Mouse (Mus musculus): ENCODE measurements around the gene Gkn2. TPM values are rescaled to one million over a fixed set of nuclear protein-coding genes. Genes with fewer than 3 reads are reported as not detected.

The Gkn2 gene
- not detected in 2 replicates for polyA plus RNA-seq (2014; fragmentation: Nextera tagmentation; extraction: Ambion mirVana)

GRCm38 (mm10) chr6:87373057-87373456 lies at the start of gene Gkn2:
TSS of gene Gkn2 (plus strand) at chr6:87373357.
- WGBS, result 88% methylated on average over 9 of the region's 9 CpGs
- H3K27me3 ChIP-seq (ENCODE audit: control insufficient read depth, insufficient read depth, low read length), result no peaks in the 10 kb centered on the region

GRCm38 (mm10) chr6:87323381-87323780 lies 49.8 kb upstream of the Gkn2 start:
- H3K4me3 ChIP-seq (ENCODE audit: low read depth, low read length), result no peak overlapping the region
- WGBS, result 84% methylated on average over 2 of the region's 2 CpGs
- H3K4me1 ChIP-seq (ENCODE audit: control insufficient read depth, insufficient read depth, low read length), result no peaks in the 10 kb centered on the region
- no peak overlapping the region for H3K9ac ChIP-seq (replicated peaks; ENCODE audit: low read length)
- H3K9me3 ChIP-seq (replicated peaks; ENCODE audit: control insufficient read depth, low read length), result no peaks in the 10 kb centered on the region
- no peaks in the 10 kb centered on the region for H3K27me3 ChIP-seq (ENCODE audit: control insufficient read depth, insufficient read depth, low read length)
- ATAC-seq (replicated peaks; ENCODE audit: insufficient number of reproducible peaks, low FRiP score, low TSS enrichment, low read depth) (no peak), DNase-seq (ENCODE audit: low spot score) (peak; percentile 31)
- no peak overlapping the region for H3K27ac ChIP-seq (replicated peaks; ENCODE audit: low read depth, low read length)
- no peak overlapping the region for H3K4me2 ChIP-seq (ENCODE audit: low read depth, low read length)
- H3K36me3 ChIP-seq (replicated peaks; ENCODE audit: control insufficient read depth, insufficient read depth, low read depth, low read length), result no peaks in the 10 kb centered on the region

More at GRCm38 (mm10) chr6:87373057-87373456, at the start of gene Gkn2:
- Histone ChIP-seq H3K4me1 (ENCODE audit: control insufficient read depth, insufficient read depth, low read length) (no peaks in the 10 kb centered on the region), H3K36me3 (replicated peaks; ENCODE audit: control insufficient read depth, insufficient read depth, low read depth, low read length) (no peaks in the 10 kb centered on the region), H3K4me2 (ENCODE audit: low read depth, low read length) (no peak within 1 kb of the TSS), H3K9me3 (replicated peaks; ENCODE audit: control insufficient read depth, low read length) (no peaks in the 10 kb centered on the region), H3K4me3 (ENCODE audit: low read depth, low read length) (no peak within 1 kb of the TSS), H3K9ac (replicated peaks; ENCODE audit: low read length) (no peak within 1 kb of the TSS), H3K27ac (replicated peaks; ENCODE audit: low read depth, low read length) (no peak within 1 kb of the TSS)
- DNase-seq (ENCODE audit: low spot score) (no peak), ATAC-seq (replicated peaks; ENCODE audit: insufficient number of reproducible peaks, low FRiP score, low TSS enrichment, low read depth) (no peak)

- no peak for DNase-seq (ENCODE audit: low spot score)
- Histone ChIP-seq H3K27ac (replicated peaks; ENCODE audit: low read depth, low read length) (no peak overlapping the region), H3K4me3 (ENCODE audit: low read depth, low read length) (no peak overlapping the region), H3K9me3 (replicated peaks; ENCODE audit: control insufficient read depth, low read length) (no peaks in the 10 kb centered on the region), H3K27me3 (ENCODE audit: control insufficient read depth, insufficient read depth, low read length) (no peaks in the 10 kb centered on the region), H3K4me2 (ENCODE audit: low read depth, low read length) (no peak overlapping the region), H3K36me3 (replicated peaks; ENCODE audit: control insufficient read depth, insufficient read depth, low read depth, low read length) (no peaks in the 10 kb centered on the region), H3K4me1 (ENCODE audit: control insufficient read depth, insufficient read depth, low read length) (no peaks in the 10 kb centered on the region; the same call in 1 of the 2 replicates), H3K9ac (replicated peaks; ENCODE audit: low read length) (no peak overlapping the region)
- no peak for ATAC-seq (replicated peaks; ENCODE audit: insufficient number of reproducible peaks, low FRiP score, low TSS enrichment, low read depth)
- 89% methylated on average over 2 of the region's 2 CpGs for WGBS
Observed at GRCm38 (mm10) chr6:87326932-87327331, 46.2 kb upstream of the Gkn2 start.

- ATAC-seq (replicated peaks; ENCODE audit: insufficient number of reproducible peaks, low FRiP score, low TSS enrichment, low read depth), result no peak
- no peaks in the 10 kb centered on the region; the same call in 1 of the 2 replicates for H3K4me1 ChIP-seq (ENCODE audit: control insufficient read depth, insufficient read depth, low read length)
- H3K36me3 ChIP-seq (replicated peaks; ENCODE audit: control insufficient read depth, insufficient read depth, low read depth, low read length), result no peaks in the 10 kb centered on the region
- 87% methylated on average over 22 of the region's 22 CpGs for WGBS
- H3K4me3 ChIP-seq (ENCODE audit: low read depth, low read length), result no peak overlapping the region
- no peaks in the 10 kb centered on the region for H3K27me3 ChIP-seq (ENCODE audit: control insufficient read depth, insufficient read depth, low read length)
- H3K4me2 ChIP-seq (ENCODE audit: low read depth, low read length), result no peak overlapping the region
- no peak overlapping the region for H3K9ac ChIP-seq (replicated peaks; ENCODE audit: low read length)
- no peaks in the 10 kb centered on the region for H3K9me3 ChIP-seq (replicated peaks; ENCODE audit: control insufficient read depth, low read length)
- no peak for DNase-seq (ENCODE audit: low spot score)
- H3K27ac ChIP-seq (replicated peaks; ENCODE audit: low read depth, low read length), result no peak overlapping the region
Observed at GRCm38 (mm10) chr6:87328265-87329173, 44.6 kb upstream of the Gkn2 start.

GRCm38 (mm10) chr6:87332380-87332779 lies 40.8 kb upstream of the Gkn2 start:
- Histone ChIP-seq H3K27ac (replicated peaks; ENCODE audit: low read depth, low read length) (no peak overlapping the region), H3K4me3 (ENCODE audit: low read depth, low read length) (no peak overlapping the region), H3K9ac (replicated peaks; ENCODE audit: low read length) (no peak overlapping the region), H3K36me3 (replicated peaks; ENCODE audit: control insufficient read depth, insufficient read depth, low read depth, low read length) (no peaks in the 10 kb centered on the region), H3K27me3 (ENCODE audit: control insufficient read depth, insufficient read depth, low read length) (no peaks in the 10 kb centered on the region), H3K9me3 (replicated peaks; ENCODE audit: control insufficient read depth, low read length) (no peaks in the 10 kb centered on the region), H3K4me2 (ENCODE audit: low read depth, low read length) (no peak overlapping the region), H3K4me1 (ENCODE audit: control insufficient read depth, insufficient read depth, low read length) (peaks cover 3% of the 10 kb centered on the region; the same call in 1 of the 2 replicates)
- DNase-seq (ENCODE audit: low spot score), result no peak
- WGBS, result 85% methylated on average over 2 of the region's 2 CpGs
- no peak for ATAC-seq (replicated peaks; ENCODE audit: insufficient number of reproducible peaks, low FRiP score, low TSS enrichment, low read depth)

- Histone ChIP-seq H3K4me2 (ENCODE audit: low read depth, low read length) (peak overlapping the region; percentile 81), H3K4me3 (ENCODE audit: low read depth, low read length) (peak overlapping the region; percentile 81), H3K27me3 (ENCODE audit: control insufficient read depth, insufficient read depth, low read length) (no peaks in the 10 kb centered on the region), H3K4me1 (ENCODE audit: control insufficient read depth, insufficient read depth, low read length) (peaks cover 3% of the 10 kb centered on the region; the same call in 1 of the 2 replicates), H3K27ac (replicated peaks; ENCODE audit: low read depth, low read length) (no peak overlapping the region), H3K36me3 (replicated peaks; ENCODE audit: control insufficient read depth, insufficient read depth, low read depth, low read length) (no peaks in the 10 kb centered on the region), H3K9me3 (replicated peaks; ENCODE audit: control insufficient read depth, low read length) (no peaks in the 10 kb centered on the region), H3K9ac (replicated peaks; ENCODE audit: low read length) (peak overlapping the region; percentile 96)
- 10% methylated on average over 11 of the region's 11 CpGs for WGBS
- ATAC-seq (replicated peaks; ENCODE audit: insufficient number of reproducible peaks, low FRiP score, low TSS enrichment, low read depth) (no peak), DNase-seq (ENCODE audit: low spot score) (peak; percentile 59)
Observed at GRCm38 (mm10) chr6:87334361-87335090, 38.6 kb upstream of the Gkn2 start.

GRCm38 (mm10) chr6:87335091-87335934 lies 37.8 kb upstream of the Gkn2 start, which contains the start of gene Antxr1:
TSS of gene Antxr1 (minus strand) at chr6:87335821.
- Histone ChIP-seq H3K27ac (replicated peaks; ENCODE audit: low read depth, low read length) (peak within 1 kb of the TSS; percentile 88), H3K27me3 (ENCODE audit: control insufficient read depth, insufficient read depth, low read length) (no peaks in the 10 kb centered on the region), H3K9ac (replicated peaks; ENCODE audit: low read length) (peak within 1 kb of the TSS; percentile 96), H3K4me2 (ENCODE audit: low read depth, low read length) (peak within 1 kb of the TSS; percentile 81), H3K4me1 (ENCODE audit: control insufficient read depth, insufficient read depth, low read length) (peaks cover 3% of the 10 kb centered on the region; the same call in 1 of the 2 replicates), H3K9me3 (replicated peaks; ENCODE audit: control insufficient read depth, low read length) (no peaks in the 10 kb centered on the region), H3K36me3 (replicated peaks; ENCODE audit: control insufficient read depth, insufficient read depth, low read depth, low read length) (no peaks in the 10 kb centered on the region), H3K4me3 (ENCODE audit: low read depth, low read length) (peak within 1 kb of the TSS; percentile 81)
- WGBS, result under 1% methylated on average over 54 of the region's 54 CpGs
- DNase-seq (ENCODE audit: low spot score) (peak; percentile 80), ATAC-seq (replicated peaks; ENCODE audit: insufficient number of reproducible peaks, low FRiP score, low TSS enrichment, low read depth) (peak; percentile 85)
